Mouse (Mus musculus) cerebellum, postnatal 36 days (tissue): ENCODE data around the gene Pafah1b2.

Experiments
- DNase-seq, 2 experiments: peaks; one replicate each; pipeline ENCODE4 v3.0.0; 2021 to 2022; ENCODE audit warnings: mixed read lengths in 2 of 2

Pafah1b2 gene

GRCm38 (mm10) chr9:45980611-45981010 lies 31.9 kb downstream of the Pafah1b2 start:
- no peak for DNase-seq

GRCm38 (mm10) chr9:45979778-45980177 lies 32.7 kb downstream of the Pafah1b2 start:
- no peak for DNase-seq

GRCm38 (mm10) chr9:45976884-45977283 lies 35.6 kb downstream of the Pafah1b2 start:
- DNase-seq, result no peak

- DNase-seq, result no peak
These were observed 48.9 kb downstream of the Pafah1b2 start for GRCm38 (mm10) chr9:45963577-45963976.

GRCm38 (mm10) chr9:45961855-45962254 lies 50.6 kb downstream of the Pafah1b2 start:
- peak in 1 of 2 experiments; percentile 28 for DNase-seq

- no peak for DNase-seq
These were observed 52.8 kb downstream of the Pafah1b2 start for GRCm38 (mm10) chr9:45959661-45960060.

- no peak for DNase-seq
These were observed 53.6 kb downstream of the Pafah1b2 start for GRCm38 (mm10) chr9:45958851-45959250.

GRCm38 (mm10) chr9:45958023-45958670 lies 54.3 kb downstream of the Pafah1b2 start:
- no peak for DNase-seq

GRCm38 (mm10) chr9:45955107-45955963 lies 57.2 kb downstream of the Pafah1b2 start, which contains the start of gene Sidt2:
Gene Sidt2 (minus strand): TSS chr9:45955258.
- DNase-seq, result peak; percentile 89

GRCm38 (mm10) chr9:45954294-45955106 lies 58.0 kb downstream of the Pafah1b2 start:
- DNase-seq, result peak; percentile 64 to 65

GRCm38 (mm10) chr9:45953511-45954293 lies 58.8 kb downstream of the Pafah1b2 start:
- DNase-seq, result no peak

GRCm38 (mm10) chr9:45952890-45953289 lies 59.6 kb downstream of the Pafah1b2 start:
- no peak for DNase-seq

GRCm38 (mm10) chr9:45952057-45952456 lies 60.4 kb downstream of the Pafah1b2 start:
- no peak for DNase-seq

- DNase-seq, result no peak
These were observed 65.7 kb downstream of the Pafah1b2 start for GRCm38 (mm10) chr9:45946872-45947183.

GRCm38 (mm10) chr9:45946182-45946871 lies 66.2 kb downstream of the Pafah1b2 start:
- no peak for DNase-seq

GRCm38 (mm10) chr9:45945721-45946120 lies 66.8 kb downstream of the Pafah1b2 start:
- peak; percentile 58 to 61 for DNase-seq

GRCm38 (mm10) chr9:45944506-45945400 lies 67.7 kb downstream of the Pafah1b2 start:
- DNase-seq, result peak; percentile 47 to 52

GRCm38 (mm10) chr9:45943628-45944505 lies 68.6 kb downstream of the Pafah1b2 start:
- peak; percentile 37 to 57 for DNase-seq

GRCm38 (mm10) chr9:45942916-45943315 lies 69.6 kb downstream of the Pafah1b2 start:
- DNase-seq, result no peak

GRCm38 (mm10) chr9:45942464-45942863 lies 70.0 kb downstream of the Pafah1b2 start:
- DNase-seq, result no peak
